Mouse (Mus musculus): ENCODE results near the gene Auts2. TPM values are rescaled to one million over a fixed set of nuclear protein-coding genes. Genes with fewer than 3 reads are reported as not detected.

Gene Auts2
- polyA plus RNA-seq, 1 experiment from 2014 or later, result 45.3 TPM

DNA sequence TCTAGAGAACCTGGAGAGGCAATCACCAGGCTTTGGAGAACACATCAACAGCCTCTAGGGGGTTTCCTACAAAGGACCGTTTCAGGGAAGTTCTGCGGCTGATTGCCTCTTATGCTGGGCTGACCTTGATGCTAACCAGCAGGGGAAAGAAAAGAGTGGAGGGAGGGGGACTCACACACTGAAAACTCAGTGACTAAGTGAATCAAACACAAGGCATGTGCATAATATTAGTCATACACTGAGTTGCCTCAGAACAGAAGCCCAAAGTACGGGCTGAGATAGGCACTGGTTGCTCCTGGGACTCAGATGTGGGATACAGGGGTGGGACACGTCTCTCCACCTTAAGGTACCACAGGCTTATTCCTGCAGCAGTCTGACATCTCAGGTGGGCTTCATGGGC is 667.2 kb downstream of the Auts2 start:
- ATAC-seq (ENCODE audit: insufficient number of reproducible peaks, low FRiP score, low TSS enrichment, low read depth), result no peak
- Histone ChIP-seq H3K4me1 (no peaks in the 10 kb centered on the region), H3K9ac (no peak overlapping the region), H3K36me3 (no peaks in the 10 kb centered on the region), H3K27ac (replicated peaks) (no peak overlapping the region), H3K27me3 (no peaks in the 10 kb centered on the region), H3K9me3 (replicated peaks) (no peaks in the 10 kb centered on the region), H3K4me3 (replicated peaks) (no peak overlapping the region), H3K4me2 (replicated peaks) (no peak overlapping the region)
- WGBS, result 65% methylated on average over 4 of the region's 4 CpGs

GRCm38 (mm10) chr5:131873116-131873515 is 670.0 kb downstream of the Auts2 start:
- Histone ChIP-seq H3K27ac (replicated peaks) (no peak overlapping the region), H3K4me2 (replicated peaks) (no peak overlapping the region), H3K9me3 (replicated peaks) (no peaks in the 10 kb centered on the region), H3K9ac (no peak overlapping the region), H3K4me1 (no peaks in the 10 kb centered on the region), H3K27me3 (no peaks in the 10 kb centered on the region), H3K4me3 (replicated peaks) (no peak overlapping the region), H3K36me3 (no peaks in the 10 kb centered on the region)
- ATAC-seq (ENCODE audit: insufficient number of reproducible peaks, low FRiP score, low TSS enrichment, low read depth), result no peak
- WGBS, result 68% methylated on average over 4 of the region's 4 CpGs

GRCm38 (mm10) chr5:131869711-131870499 is 673.2 kb downstream of the Auts2 start:
- no peaks in the 10 kb centered on the region for H3K9me3 ChIP-seq (replicated peaks)
- H3K27ac ChIP-seq (replicated peaks), result no peak overlapping the region
- WGBS, result 79% methylated on average over 11 of the region's 11 CpGs
- no peaks in the 10 kb centered on the region for H3K27me3 ChIP-seq
- H3K36me3 ChIP-seq, result no peaks in the 10 kb centered on the region
- no peak overlapping the region for H3K4me3 ChIP-seq (replicated peaks)
- no peak overlapping the region for H3K4me2 ChIP-seq (replicated peaks)
- H3K4me1 ChIP-seq, result no peaks in the 10 kb centered on the region
- no peak for ATAC-seq (ENCODE audit: insufficient number of reproducible peaks, low FRiP score, low TSS enrichment, low read depth)
- H3K9ac ChIP-seq, result no peak overlapping the region

DNA sequence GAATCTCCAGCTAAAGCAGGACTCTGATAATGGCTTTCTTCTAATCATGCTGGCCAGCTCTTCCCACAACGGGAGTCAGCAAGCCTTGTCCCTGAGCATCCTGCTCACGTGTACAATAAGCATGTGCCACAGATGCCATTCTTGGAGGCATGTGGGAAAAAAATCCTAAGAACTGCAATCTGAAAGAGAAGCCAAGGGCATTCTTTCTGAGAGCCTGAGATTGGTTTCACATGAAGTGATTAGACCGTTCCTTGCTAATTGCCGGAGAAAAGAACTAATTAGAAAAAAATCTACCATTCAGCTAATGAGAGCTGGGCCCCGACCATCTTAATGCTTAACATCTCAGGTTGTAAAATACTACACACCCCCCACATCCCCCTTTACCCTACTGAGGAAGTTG is 677.9 kb downstream of the Auts2 start:
- no peak overlapping the region for H3K27ac ChIP-seq (replicated peaks)
- no peak overlapping the region for H3K4me2 ChIP-seq (replicated peaks)
- H3K9ac ChIP-seq, result no peak overlapping the region
- ATAC-seq (ENCODE audit: insufficient number of reproducible peaks, low FRiP score, low TSS enrichment, low read depth), result no peak
- no peaks in the 10 kb centered on the region for H3K9me3 ChIP-seq (replicated peaks)
- H3K4me1 ChIP-seq, result 0 out of 2 replicates have a peak, but pooled peaks cover 4% of the 10 kb centered on the region
- no peaks in the 10 kb centered on the region for H3K36me3 ChIP-seq
- no peaks in the 10 kb centered on the region for H3K27me3 ChIP-seq
- WGBS, result 51% methylated on average over 5 of the region's 5 CpGs
- H3K4me3 ChIP-seq (replicated peaks), result no peak overlapping the region

DNA sequence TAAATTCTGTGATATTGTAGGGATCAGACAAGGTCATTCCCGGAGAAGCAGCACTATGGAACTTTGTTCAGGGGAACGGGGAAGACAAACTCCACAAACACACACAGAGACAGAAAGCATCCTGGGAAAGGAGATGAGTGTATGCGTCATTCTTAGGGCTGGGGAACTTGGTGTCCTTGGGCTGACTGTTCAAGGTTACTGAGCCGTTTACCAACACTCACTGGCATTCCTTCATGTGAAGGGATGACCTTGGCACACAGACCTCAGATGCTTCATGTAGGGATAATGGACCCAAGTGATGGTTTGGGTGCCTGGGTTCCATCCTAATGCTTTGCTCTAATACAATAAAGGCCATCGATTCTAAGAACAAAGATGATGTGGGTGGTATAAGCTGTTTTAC is 685.2 kb downstream of the Auts2 start:
- no peak overlapping the region for H3K4me2 ChIP-seq (replicated peaks)
- H3K36me3 ChIP-seq, result no peaks in the 10 kb centered on the region
- H3K4me1 ChIP-seq, result peaks cover 17% of the 10 kb centered on the region
- H3K4me3 ChIP-seq (replicated peaks), result no peak overlapping the region
- H3K9me3 ChIP-seq (replicated peaks), result no peaks in the 10 kb centered on the region
- no peak overlapping the region for H3K9ac ChIP-seq
- ATAC-seq (ENCODE audit: insufficient number of reproducible peaks, low FRiP score, low TSS enrichment, low read depth), result no peak
- no peak overlapping the region for H3K27ac ChIP-seq (replicated peaks)
- no peaks in the 10 kb centered on the region for H3K27me3 ChIP-seq
- 90% methylated on average over 5 of the region's 5 CpGs for WGBS

DNA sequence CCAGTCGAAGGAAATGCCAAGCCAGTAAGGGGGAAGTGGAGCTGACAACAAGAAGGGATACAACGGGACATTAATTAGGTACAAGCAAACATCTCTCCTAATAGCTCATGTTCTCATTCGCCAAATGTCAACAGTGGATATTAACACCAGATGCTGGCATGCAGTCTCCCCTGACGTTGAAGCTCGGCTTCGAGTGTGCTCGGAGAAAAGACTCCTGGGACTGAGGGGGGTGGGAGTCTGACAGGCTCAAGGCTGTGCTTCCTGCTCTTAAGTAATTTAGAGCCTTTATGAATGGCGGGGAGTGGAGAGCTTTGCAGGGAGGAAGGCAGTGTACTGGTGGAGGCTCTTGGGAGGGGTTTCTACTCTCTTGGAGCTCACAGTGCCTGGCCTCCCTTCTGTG is 687.8 kb downstream of the Auts2 start:
- H3K27me3 ChIP-seq, result 0 out of 2 replicates have a peak, but pooled peaks cover 6% of the 10 kb centered on the region
- WGBS, result 12% methylated on average over 8 of the region's 8 CpGs
- H3K4me2 ChIP-seq (replicated peaks), result peak overlapping the region; percentile 29
- peaks cover 36% of the 10 kb centered on the region for H3K4me1 ChIP-seq
- no peaks in the 10 kb centered on the region for H3K9me3 ChIP-seq (replicated peaks)
- H3K9ac ChIP-seq, result no peak overlapping the region
- H3K36me3 ChIP-seq, result no peaks in the 10 kb centered on the region
- H3K4me3 ChIP-seq (replicated peaks), result no peak overlapping the region
- ATAC-seq (ENCODE audit: insufficient number of reproducible peaks, low FRiP score, low TSS enrichment, low read depth), result peak; percentile 51; the same call in 1 of the 2 replicates
- no peak overlapping the region for H3K27ac ChIP-seq (replicated peaks)

DNA sequence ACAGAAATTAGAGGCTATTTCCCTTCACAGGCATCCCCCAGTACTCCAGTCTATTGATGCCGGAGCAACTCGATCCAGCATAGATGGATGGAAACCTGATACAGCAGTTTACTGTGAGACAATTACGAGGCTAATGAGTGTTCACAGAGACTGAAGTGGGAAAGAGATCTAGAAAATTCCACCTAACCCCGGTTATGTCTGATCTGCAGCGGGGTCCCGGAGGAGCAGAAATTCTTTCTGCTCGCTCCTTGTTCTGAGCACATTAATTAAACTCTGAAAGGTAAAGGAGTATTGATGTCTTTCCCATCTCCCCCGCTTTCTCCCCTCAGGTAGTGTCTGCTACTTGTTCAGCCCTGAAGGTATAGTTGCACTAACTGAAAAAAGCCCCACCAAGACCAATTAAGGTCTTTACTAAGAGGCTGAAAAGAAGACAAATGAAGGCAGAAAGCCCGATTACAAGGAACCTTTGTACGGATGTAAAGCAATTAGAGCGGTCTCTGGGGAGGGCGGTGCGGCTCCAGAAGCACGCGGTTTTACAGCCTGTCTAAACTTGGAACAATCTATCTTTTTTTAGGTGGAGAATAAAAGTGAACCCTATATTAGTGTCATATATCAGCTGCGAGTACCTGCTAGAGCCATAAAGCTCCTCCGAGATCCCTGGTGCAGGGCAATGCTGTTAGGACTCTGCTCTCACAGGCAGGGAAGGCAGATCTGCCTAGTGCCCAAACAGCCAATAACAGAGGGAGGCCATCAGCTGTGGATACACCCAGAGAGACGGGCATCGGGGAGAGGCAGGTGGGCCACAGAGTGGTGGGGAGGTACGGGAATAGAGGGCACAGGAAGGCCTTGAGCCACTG is 691.3 kb downstream of the Auts2 start:
- Histone ChIP-seq H3K9me3 (replicated peaks) (no peaks in the 10 kb centered on the region), H3K27ac (replicated peaks) (no peak overlapping the region), H3K4me1 (peaks cover 36% of the 10 kb centered on the region), H3K4me3 (replicated peaks) (no peak overlapping the region), H3K4me2 (replicated peaks) (0 out of 2 replicates have a peak overlapping the region, but pooled peaks have one; percentile 0), H3K27me3 (0 out of 2 replicates have a peak, but pooled peaks cover 6% of the 10 kb centered on the region), H3K9ac (no peak overlapping the region), H3K36me3 (no peaks in the 10 kb centered on the region)
- peak; percentile 26; the same call in 1 of the 2 replicates for ATAC-seq (ENCODE audit: insufficient number of reproducible peaks, low FRiP score, low TSS enrichment, low read depth)
- 20% methylated on average over 20 of the region's 20 CpGs for WGBS

DNA sequence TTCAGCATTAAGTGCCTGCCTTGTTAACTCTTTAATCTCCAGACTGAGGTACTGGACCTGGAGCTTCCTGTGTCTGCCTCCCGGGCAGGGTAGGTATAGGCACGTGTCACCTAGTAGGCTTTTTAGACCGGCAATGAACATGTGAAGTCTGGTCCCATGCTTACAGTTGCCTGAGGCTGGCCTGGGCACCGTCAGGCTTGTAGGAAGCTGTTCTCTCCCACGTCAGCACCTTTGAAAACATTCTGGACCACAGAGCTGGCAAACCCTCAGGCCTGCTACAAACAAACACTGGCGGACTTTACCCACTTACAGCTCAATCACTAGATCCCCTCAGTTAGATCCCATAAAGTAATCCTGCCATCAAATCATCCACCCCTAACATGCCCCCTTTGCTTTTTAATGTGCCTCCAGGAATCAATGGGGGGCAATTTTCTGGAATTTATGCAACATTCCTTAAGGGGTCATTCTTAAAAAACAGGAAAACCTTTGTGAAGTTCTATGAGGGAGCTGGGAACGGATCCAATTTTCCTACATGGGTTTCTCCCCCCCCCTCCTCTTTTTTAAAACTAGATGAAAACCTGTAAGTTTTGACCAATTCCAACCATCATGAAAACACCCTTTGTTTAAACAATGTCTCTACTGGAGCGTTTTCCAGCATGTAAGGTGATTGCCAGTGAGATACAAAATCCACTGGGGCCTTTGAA is 692.4 kb downstream of the Auts2 start:
- no peak overlapping the region for H3K9ac ChIP-seq
- H3K4me3 ChIP-seq (replicated peaks), result no peak overlapping the region
- H3K27ac ChIP-seq (replicated peaks), result peak overlapping the region; percentile 41; the same call in 1 of the 2 replicates
- 42% methylated on average over 8 of the region's 8 CpGs for WGBS
- H3K4me1 ChIP-seq, result peaks cover 28% of the 10 kb centered on the region
- H3K4me2 ChIP-seq (replicated peaks), result no peak overlapping the region
- no peaks in the 10 kb centered on the region for H3K36me3 ChIP-seq
- 0 out of 2 replicates have a peak, but pooled peaks cover 6% of the 10 kb centered on the region for H3K27me3 ChIP-seq
- no peaks in the 10 kb centered on the region for H3K9me3 ChIP-seq (replicated peaks)
- peak; percentile 13; the same call in 1 of the 2 replicates for ATAC-seq (ENCODE audit: insufficient number of reproducible peaks, low FRiP score, low TSS enrichment, low read depth)

DNA sequence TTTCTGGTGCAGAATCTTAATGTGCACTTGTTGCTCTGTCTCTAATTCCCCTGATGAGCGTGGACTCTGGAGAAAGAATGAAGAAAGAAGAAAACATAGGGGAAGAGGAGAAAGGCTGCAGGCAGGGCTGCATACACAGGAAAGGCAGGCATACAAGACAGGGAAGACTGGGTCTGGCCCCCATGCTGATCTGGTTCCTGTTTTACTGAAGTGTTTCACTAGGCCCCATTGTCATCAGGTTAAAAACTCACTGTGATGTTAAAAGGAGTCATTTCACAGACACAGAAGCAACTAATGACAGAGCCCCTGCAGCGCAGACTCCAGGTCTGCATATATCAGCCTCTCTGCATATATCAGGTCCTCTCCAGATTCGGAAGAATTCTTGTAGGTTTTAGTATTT is 693.5 kb downstream of the Auts2 start:
- Histone ChIP-seq H3K9me3 (replicated peaks) (no peaks in the 10 kb centered on the region), H3K4me1 (peaks cover 23% of the 10 kb centered on the region), H3K9ac (no peak overlapping the region), H3K27ac (replicated peaks) (no peak overlapping the region), H3K27me3 (0 out of 2 replicates have a peak, but pooled peaks cover 6% of the 10 kb centered on the region), H3K36me3 (no peaks in the 10 kb centered on the region), H3K4me2 (replicated peaks) (no peak overlapping the region), H3K4me3 (replicated peaks) (no peak overlapping the region)
- no peak for ATAC-seq (ENCODE audit: insufficient number of reproducible peaks, low FRiP score, low TSS enrichment, low read depth)
- 86% methylated on average over 3 of the region's 3 CpGs for WGBS

DNA sequence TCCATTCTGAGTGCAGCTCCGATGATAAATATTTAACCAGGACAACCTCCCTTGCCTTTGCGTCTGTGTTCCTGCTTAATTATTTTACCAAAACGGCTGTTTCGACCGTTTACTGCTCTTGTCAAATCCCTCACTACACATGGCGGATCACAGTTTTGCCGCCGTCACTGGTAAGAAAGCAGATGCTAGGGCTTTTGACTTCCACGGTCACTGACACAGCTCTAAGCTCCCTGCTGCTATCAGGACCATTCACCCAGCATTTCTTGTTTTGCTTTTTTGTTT is 698.7 kb downstream of the Auts2 start:
- Histone ChIP-seq H3K27ac (replicated peaks) (no peak overlapping the region), H3K4me3 (replicated peaks) (no peak overlapping the region), H3K27me3 (no peaks in the 10 kb centered on the region), H3K4me1 (0 out of 2 replicates have a peak, but pooled peaks cover 5% of the 10 kb centered on the region), H3K9ac (no peak overlapping the region), H3K9me3 (replicated peaks) (no peaks in the 10 kb centered on the region), H3K4me2 (replicated peaks) (no peak overlapping the region), H3K36me3 (no peaks in the 10 kb centered on the region)
- WGBS, result 64% methylated on average over 9 of the region's 9 CpGs
- ATAC-seq (ENCODE audit: insufficient number of reproducible peaks, low FRiP score, low TSS enrichment, low read depth), result no peak

All from embryonic facial prominence, embryonic 15.5 days (tissue).